Mouse (Mus musculus) c-Kit-negative CD71-positive TER-119-positive erythroid progenitor cells, embryonic 14.5 days (primary cell): Measurements from ENCODE around the gene 4930505A04Rik.
"Not testable (repeated sequence)": the region's sequence is repeated elsewhere in the genome, so short reads cannot be mapped to it uniquely, and the experiment has no call there.

ENCODE experiments used
- DNase-seq: peaks from one replicate; pipeline ENCODE4 v3.0.0-alpha.2; 2013; ENCODE audit warnings: low read depth, low spot score

4930505A04Rik gene

DNA sequence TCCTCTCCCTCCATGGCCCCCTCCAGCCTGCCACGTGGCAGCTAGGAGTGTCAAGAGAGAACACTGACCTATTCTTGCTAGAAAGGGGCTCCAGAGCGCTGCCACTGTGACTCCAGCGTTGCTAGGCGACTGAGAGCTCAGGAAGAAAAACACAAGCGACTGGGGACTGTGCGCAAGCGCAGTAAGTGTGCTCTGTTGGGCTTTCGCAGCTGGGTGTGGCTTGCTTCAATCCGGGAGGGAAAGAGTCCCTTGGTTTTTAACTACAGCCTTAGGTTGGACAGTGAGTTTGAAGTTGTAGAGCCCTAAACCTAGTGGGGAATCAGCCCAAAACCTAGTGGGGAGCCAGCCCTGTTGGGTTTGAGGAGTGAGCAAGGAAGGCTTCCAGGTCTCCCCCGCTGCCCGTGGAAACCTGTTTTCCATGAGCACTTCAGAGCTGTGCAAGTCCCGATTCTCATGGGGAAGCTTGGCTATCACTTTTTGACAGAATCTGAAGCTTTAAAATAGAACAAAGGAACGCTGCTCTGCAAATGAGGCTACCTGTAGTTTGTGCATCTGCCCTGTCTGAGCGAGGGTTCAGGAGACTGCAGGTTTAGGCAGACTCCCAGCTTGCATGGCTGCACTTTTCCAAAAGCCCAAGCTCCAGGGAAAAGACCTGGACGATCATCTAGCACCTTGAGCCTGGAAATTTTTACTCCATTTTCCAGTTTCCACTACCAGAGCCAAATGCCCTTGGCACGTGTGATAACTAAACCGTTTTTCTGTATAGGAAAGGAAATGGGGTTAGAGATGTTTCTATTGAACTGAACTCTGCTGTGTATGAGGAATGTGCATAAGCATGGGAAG, at the start of gene 4930505A04Rik:
4930505A04Rik (minus strand) TSS at position 77 of the 843 bp plus-strand sequence.
- DNase-seq = peak; percentile 2

DNA sequence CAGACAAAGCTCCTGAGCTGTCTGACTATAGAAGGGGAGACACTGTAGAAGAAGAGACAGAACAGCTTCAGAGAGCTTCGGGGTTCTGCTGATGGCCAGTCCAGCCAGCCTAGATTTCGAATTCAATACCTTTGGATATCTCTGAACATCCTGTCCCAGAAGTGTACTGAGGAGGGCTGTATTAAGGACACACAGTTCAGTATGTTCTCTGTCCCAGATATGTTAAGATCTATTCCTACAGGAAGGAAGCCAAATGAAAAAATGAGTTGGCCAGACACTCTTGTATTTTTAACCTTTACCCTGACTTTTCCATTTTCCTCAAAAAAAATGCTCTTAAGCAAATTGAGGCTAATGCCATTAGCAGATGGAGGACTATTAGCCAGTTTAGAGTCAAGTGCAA, 45.5 kb upstream of the 4930505A04Rik start:
- DNase-seq = no peak

DNA sequence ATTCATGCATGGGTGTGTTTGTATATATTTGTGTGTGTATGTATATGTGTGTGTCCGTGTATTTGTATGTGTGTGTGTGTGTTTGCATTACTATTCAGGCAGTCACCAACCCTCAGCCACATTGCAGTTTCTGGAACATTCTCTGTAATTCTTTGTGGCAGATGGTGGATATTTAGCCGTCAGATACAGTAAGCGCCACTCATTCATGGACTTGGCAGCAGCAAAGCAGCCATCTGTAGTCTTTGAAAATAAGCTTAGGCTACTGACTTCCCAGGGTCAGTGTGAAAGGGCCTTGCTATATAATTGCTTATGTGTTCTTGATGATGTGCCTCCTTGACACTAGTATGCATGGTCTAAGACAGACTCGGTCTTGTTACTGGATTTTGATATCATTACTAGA, 36.6 kb upstream of the 4930505A04Rik start:
- no peak for DNase-seq

- no peak for DNase-seq
These were observed 27.2 kb upstream of the 4930505A04Rik start for GRCm38 (mm10) chr11:30498738-30499355.

GRCm38 (mm10) chr11:30497151-30497550, 25.5 kb upstream of the 4930505A04Rik start:
- no peak for DNase-seq

GRCm38 (mm10) chr11:30491515-30492260, 20.1 kb upstream of the 4930505A04Rik start:
- no peak for DNase-seq

GRCm38 (mm10) chr11:30488183-30488582, 16.6 kb upstream of the 4930505A04Rik start:
- DNase-seq = no peak

- DNase-seq = no peak
These were observed 11.7 kb upstream of the 4930505A04Rik start for GRCm38 (mm10) chr11:30483286-30483685.

DNA sequence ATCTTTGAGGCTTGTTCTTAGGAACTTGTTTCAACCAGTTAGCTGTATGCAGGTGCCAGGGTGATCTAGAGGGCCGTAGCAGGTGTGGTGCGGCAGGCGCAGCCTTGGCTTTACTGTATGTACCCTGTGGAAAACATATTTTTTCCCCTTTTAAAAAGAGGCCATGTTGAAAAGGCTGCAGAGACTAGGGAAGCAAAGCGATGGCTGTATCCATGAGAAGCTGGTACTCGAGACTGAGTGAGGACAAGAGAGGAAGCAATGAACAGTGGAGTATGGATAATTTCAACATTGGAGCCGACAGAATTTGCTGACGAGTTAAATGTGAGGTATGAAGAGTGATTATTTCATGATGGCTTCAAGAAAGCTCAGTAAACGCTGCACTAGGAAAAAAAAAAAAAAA, 440 bp downstream of the 4930505A04Rik start:
- DNase-seq = no peak

GRCm38 (mm10) chr11:30454331-30454730, 17.3 kb downstream of the 4930505A04Rik start:
- no peak for DNase-seq

- no peak for DNase-seq
These were observed 23.5 kb downstream of the 4930505A04Rik start for GRCm38 (mm10) chr11:30448126-30448525.

GRCm38 (mm10) chr11:30447561-30447960, 24.1 kb downstream of the 4930505A04Rik start:
- no peak for DNase-seq

GRCm38 (mm10) chr11:30444192-30444905, 27.3 kb downstream of the 4930505A04Rik start:
- not testable (repeated sequence) for DNase-seq

- DNase-seq = no peak
These were observed 27.9 kb downstream of the 4930505A04Rik start for GRCm38 (mm10) chr11:30443746-30444145.

GRCm38 (mm10) chr11:30433256-30433950, 38.2 kb downstream of the 4930505A04Rik start:
- no peak for DNase-seq

- no peak for DNase-seq
These were observed 66.0 kb downstream of the 4930505A04Rik start for GRCm38 (mm10) chr11:30405581-30405980.

DNA sequence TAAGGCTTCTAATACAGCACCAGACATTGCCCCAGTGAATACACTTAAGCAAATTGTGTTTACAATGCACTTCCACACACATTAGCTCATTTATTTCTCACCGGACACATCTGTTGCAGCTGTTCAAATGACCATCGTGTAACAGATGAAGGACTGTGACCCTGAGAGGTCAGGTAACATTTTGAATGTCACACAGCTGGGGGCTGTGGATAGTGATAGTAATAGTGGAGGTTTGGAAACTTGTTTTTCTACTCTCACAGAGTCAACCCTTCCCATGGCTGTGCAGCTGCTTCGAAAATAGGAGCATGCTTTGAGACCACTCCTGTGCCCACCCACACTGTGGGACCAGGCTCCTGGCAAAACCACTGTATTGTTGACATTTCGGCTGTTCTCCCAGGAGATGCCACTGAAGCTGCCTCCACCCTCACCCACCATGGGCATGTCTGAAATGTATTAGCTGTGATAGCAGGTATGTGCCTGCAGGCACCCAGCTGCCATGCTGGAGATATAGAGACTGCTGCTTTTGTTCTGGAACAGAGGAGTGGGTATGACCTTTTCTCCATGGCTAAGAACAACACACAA, 66.9 kb downstream of the 4930505A04Rik start:
- no peak for DNase-seq

GRCm38 (mm10) chr11:30394351-30394750, 77.3 kb downstream of the 4930505A04Rik start:
- DNase-seq = no peak

GRCm38 (mm10) chr11:30383076-30383475, 88.6 kb downstream of the 4930505A04Rik start:
- no peak for DNase-seq
